Mouse (Mus musculus): ENCODE results near the gene Snrk. TPM values are rescaled to one million over a fixed set of nuclear protein-coding genes. Genes with fewer than 3 reads are reported as not detected.
"Not testable (repeated sequence)": the region's sequence is repeated elsewhere in the genome, so short reads cannot be mapped to it uniquely, and the experiment has no call there.

The Snrk gene
- total RNA-seq, 2 experiments from 2014 or later = 45.3 to 58.3 TPM

DNA sequence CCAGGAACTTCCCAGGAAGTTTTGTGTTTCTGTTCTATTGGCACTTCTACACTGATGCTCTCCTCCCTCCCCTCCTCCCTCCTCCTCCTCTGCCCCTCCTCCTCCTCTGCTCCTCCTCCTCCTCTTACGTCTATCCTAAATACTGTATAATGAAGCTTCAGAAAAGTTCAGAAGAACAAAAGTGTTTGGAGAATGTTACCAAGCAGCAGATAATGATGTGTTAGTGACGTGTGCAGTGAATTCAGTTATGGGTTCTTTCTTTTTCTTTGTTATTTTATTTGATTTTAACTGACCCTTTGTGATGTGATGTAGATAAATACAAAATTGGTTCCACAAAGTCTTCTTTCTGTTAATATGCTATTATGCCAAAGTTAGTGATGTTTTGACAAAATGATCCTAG is 22.2 kb downstream of the Snrk start:
- DNase-seq (ENCODE audit: low spot score) = no peak

DNA sequence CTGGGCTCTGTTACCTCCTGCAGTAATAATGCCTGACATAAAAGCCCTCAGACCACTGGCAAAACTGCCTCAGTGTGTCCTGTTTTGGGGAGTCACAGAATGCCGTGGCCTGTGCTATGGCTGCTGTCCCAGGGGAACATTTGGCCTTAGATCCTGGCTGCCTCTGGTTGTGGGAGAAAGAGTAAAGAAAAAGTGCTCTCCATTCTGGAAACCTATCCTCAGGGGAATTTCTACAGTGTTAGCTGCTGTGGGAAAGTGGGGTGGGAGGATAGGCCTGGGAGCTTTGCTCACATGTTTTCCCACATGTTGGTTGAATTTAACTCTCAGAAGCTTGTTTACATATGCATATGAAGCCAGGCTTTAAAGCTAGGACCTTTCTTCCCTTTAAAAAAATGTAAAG is 26.2 kb downstream of the Snrk start:
- DNase-seq (ENCODE audit: low spot score) = no peak

DNA sequence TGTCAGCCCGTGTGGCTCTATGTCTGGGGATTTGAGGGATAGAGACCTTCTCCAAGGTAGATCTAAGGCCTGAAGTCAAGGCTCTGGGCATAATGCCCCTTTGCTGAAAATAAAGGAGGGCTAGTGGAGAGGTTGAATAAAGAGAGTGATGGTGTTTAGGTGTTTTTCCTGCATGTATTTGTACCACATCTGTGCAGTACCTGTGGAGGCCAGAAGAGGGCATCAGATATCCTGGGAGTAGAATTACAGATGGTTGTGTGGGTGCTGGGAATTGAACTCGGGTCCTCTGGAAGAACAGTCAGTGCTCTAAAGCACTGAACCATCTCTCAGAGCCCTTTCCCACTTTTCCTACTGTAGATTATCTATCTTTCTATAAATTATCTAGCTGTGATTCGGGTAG is 27.7 kb downstream of the Snrk start:
- no peak for DNase-seq (ENCODE audit: low spot score)

DNA sequence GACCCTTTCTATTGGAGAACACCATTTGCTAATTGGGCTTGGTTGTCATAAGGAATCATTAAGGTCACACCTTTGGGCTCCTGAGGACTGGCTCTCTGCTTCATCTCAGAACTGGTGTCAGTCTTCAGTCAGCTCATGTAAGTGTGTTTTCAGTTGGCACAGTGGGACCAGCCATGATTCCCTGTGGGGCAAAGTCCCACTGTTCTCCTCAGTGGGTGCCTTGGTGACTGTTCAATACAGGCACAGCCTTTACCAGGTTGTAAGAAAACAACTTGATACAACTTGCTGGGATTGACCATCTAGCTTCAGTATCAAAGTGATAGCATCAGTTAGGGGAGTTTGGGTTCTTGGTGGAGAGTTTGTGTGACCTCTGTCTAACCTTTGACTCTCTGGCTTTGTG is 28.6 kb downstream of the Snrk start:
- DNase-seq (ENCODE audit: low spot score) = no peak

DNA sequence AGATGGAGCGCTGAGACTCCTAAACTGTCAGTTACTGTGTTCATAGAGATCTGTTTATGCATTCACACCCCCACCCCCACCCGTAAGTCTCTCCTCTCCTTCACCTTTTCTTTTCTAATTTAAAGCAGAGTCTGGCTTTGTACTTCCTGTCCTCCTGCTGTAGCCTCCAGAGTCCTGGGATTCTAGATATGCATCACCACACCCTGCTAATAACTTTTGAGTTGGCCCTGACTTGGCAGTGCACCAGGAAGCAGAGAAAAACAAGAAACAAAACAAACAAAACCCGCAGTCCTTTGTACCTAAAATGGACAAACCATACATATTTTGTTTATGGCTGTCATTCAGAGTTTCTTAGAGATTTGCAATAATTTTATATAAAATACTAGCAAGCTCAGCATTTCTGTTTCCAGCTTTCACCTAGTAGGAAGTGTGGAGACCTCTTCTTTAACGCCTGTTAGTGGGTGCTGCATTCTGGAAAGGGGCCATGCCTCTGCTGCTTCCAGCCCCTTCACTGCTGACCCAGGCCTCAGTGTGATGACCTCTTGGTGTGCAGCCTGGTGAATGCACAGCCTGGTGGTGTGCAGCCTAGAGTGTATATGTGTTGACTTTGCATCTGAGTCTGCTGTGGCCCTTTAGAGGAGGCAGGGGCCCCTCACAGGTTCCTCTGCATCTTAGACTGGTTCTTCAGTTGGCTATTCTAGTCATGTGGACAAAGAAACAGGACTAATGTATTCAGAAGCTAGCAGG is 29.2 kb downstream of the Snrk start:
- DNase-seq (ENCODE audit: low spot score) = no peak

DNA sequence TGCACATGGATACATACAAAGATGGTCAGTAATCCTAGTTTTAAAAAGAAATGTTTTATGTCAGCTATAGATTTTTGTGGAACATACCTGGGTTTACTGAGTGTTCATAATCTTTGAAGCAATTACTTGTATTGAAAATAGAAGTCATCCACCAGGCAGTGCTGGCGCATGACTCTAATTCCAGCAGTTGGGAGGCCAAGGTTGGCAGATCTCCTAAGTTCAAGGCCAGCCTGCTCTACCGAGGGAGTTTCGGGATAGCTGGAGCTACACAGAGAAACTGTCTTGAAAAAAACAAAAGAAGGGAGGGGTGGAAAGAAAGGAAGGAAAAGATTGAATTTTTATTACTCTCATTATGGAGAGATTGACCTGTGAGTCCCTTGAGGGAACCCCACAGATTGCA is 31.3 kb downstream of the Snrk start:
- DNase-seq (ENCODE audit: low spot score) = no peak

DNA sequence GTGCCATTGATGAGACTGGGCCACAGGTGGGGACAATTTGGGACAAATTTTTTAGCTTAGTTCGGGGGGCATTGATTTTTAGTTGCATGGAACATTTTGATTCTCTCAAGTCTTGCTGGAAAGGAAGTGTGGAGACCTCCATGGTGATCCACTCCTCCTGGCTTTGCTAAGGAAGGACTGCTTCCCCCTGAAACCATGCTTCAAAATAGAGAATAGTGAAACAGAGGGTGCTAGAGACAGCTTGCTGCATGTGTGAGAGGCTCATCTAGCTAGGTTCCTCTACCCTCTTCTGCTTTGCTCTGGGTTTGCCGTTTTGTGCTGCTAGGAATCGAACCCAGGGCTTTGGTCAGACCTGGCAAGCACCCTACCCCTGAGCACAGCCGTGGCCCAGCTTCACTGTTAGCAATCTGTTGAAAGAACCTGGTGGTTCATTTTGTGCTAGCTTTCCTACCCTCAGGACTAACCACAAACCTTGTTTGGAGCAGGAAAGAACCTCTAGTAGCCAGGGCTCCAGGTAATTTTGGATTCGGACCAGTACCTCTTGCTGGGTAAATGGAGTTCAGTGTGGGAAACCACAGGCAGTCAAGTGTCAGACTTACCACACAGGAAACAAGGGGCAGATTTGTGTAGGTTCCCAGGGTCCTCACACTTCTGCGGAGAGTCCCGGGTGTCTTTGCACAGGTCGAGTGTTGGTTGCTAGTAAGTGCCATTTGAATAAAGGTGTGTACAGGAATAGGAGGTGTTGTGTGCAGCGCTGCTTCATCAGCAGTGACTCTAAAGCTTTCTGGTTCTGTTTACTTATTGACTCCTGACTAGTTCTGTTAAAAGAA is 33.1 kb downstream of the Snrk start:
- no peak for DNase-seq (ENCODE audit: low spot score)

DNA sequence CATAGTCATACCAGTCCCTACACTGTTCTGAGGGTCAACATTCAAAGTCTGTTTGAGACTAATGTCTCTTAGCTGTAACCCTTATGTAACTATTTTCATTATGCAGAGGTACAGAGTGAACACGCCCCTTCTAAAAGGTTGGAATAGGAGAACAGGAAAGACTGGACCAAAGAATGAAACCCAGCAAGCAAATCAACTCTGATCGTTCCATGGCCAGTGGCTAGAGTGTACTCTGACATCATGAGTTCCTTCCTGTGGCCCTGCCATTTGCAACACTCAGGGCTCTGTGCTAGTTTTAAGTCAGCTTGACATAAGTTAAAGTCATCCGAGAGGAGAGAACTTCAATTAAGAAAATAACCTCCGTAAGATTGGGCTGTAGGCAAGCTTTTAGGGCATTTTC is 35.0 kb downstream of the Snrk start:
- no peak for DNase-seq (ENCODE audit: low spot score)

DNA sequence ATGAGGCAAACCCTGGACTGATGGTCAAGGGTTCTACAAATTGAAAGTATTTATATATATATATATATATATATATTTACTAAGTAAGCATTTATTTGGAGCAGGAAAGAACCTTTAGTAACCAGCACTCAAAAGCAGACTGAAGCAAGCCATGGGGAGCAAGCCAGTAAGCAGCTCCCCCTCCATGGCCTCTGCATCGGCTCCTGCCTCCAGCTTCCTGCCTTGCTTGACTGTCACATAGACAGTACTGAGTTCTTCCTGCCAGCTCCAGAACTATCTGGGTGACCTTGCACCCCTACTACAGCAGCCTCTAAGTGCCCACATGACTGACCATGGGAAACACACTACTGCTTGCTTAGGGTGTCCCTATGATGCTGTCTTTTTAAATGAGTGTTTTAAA is 35.4 kb downstream of the Snrk start:
- DNase-seq (ENCODE audit: low spot score) = no peak

DNA sequence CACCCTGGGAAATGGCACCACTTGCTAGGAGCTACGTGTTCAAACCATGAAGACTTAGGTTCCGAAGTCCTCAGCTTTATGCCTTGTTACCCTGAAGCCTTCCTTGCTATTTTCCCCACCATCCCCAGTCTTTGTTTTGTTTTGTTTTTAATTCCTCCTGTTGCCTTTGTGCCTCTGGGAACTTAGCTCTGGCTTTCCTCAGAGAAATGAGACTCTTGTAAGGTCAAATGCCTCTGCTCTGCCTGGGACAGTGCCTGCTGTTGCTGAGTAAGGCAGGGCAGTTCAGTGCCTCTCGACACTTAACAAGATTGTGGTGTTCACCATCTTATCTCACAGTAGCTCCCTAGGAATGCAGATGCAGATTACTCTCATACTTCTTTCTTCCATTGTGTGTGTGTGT is 36.4 kb downstream of the Snrk start:
- no peak for DNase-seq (ENCODE audit: low spot score)

DNA sequence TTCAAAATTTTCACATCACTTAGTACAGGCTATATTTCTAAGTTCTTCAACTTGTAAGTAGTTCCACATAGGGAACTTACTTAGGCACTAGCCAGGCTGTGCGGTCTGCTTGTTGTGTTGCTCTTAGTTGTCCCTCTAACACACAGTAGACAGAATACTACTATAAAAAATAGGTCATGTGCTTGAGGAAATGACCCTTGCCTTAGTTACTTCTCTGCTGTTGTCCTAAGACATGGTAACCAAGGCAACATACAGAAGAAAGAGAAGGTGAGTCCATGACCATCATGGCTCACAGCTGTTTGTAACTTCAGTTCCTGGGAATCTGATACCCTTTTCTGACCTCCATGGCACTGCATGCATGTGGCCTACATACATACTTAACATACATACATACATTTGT is 38.1 kb downstream of the Snrk start:
- no peak for DNase-seq (ENCODE audit: low spot score)

DNA sequence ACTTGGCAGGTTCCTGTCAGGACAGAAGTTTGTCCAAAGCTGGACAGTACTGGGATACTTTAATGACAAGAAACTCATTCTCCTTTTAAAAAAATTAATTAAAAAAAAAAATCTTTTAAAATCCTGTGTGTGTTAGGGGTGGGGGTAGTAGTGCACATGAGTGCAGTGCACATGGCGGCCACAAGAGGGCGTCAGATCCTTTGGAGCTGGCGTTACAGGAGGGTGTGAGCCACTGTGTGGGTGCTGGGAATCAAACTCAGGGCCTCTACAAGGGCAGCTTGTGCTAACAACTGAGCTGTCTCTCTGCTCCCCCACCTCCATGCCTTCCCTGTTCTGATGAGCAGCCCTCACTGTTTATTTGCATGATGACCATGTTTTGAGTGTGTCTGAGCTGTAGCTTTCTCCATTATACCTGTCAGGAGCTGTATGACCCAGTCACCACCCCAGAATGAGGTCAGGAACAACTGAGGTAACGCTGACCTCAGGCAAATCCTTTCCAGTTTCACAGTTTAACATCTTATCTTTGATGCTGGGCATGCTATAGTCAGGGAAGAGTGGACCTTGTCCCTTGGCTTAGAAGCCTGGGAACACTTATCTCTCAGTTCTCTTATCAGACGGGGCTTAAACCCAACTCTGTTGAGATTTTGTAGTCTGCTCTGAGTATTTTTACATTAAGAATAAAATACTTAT is 39.5 kb downstream of the Snrk start:
- no peak for DNase-seq (ENCODE audit: low spot score)

DNA sequence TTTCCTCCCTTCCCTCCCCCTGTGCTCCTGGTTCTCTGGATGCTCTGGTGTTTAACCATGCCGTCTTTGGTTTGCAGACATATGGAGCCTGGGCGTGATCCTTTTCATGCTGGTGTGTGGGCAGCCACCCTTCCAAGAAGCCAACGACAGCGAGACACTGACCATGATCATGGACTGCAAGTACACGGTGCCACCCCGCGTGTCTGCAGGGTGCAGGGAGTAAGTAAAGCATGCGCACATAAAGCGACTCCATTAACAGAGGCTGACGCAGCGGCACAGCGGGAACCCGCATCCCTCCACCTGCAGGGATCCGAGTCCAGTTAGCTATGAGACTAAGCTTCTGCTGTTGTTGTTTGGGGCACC is 40.0 kb downstream of the Snrk start:
- no peak for DNase-seq (ENCODE audit: low spot score)

DNA sequence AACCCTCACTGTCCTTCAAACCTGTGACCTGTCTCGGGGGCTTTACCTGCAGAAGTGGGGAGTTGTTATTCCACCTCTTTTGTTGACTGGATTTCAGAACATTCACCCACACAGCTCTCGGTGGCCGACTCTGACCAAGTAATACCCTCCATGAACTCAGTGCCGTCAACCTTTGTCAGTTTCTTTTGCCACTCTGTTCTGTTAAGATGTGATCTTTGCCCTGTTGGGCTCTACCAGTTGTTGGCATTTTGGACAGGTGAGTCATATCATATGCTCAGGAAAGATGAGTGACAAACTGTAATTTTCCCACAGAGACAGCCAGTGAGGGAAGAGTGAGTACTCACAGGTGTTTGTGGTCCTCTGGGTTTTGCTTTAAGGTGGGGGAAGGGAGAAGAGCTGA is 47.5 kb downstream of the Snrk start:
- DNase-seq (ENCODE audit: low spot score) = no peak

DNA sequence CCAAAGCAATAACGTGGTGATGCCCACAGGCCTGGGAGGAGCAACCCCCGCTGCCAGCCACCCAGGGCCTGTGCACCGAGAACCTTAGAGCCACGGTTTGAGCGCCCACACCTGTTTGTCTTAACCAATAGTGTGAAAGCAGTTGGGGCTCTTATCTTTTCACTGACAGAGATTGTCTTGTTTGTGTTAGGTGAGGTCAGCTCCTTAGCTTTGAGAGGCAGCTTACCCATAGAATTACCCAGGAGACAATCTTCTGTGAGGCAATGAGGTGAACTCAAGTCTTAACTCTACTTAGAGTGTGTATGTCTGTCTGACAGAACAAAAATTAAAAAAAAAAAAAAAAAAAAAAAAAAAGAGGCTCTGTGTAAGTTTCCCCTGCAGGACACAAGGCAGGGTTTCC is 50.7 kb downstream of the Snrk start:
- DNase-seq (ENCODE audit: low spot score) = not testable (repeated sequence)

DNA sequence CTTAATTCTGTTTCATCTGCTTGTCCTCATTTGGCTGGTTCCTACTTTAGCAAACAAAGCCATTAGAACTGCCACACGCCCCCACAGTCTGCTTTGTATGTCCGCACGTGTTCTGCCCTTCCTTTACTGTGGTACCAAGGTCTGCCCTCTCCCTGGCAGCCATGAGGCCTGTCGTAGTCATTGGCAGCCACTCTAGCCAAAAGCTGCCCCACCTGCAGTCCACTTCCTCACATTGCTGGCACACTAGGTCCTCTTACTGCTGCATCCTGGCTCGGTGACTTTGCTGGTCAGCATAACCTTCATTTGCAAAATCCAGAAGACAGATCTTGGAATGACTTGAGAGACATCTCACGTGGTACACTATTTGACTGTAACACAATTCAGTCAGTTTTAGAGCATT is 52.8 kb downstream of the Snrk start:
- DNase-seq (ENCODE audit: low spot score) = no peak

DNA sequence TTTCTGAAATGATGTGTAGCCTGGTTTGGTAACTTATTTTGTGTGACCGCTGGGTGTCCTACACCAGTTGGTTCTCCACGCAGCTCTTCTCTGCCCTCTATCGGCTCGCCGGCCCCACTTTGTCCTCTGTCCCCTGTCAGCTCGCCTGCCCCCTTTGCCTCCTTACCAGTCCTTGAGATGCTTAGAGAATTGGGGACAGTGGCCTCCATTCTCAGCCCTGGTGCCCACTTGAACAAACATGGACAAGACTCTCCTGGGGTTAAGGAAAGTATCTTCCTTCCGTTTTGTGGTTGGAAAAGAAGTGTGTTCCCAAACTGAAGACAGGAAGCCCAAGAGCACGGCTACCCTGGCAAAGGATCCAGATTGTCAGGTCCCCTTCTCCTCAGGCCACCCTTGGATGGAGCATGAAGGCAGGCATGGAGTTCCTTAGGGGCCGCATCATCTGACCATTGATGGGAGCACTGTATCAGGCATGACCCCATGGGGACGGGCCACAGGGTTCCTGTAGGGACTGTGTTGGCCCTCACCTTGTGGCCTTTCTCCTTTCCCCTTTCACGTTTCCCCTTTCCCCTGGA is 55.6 kb downstream of the Snrk start:
- no peak for DNase-seq (ENCODE audit: low spot score)

DNA sequence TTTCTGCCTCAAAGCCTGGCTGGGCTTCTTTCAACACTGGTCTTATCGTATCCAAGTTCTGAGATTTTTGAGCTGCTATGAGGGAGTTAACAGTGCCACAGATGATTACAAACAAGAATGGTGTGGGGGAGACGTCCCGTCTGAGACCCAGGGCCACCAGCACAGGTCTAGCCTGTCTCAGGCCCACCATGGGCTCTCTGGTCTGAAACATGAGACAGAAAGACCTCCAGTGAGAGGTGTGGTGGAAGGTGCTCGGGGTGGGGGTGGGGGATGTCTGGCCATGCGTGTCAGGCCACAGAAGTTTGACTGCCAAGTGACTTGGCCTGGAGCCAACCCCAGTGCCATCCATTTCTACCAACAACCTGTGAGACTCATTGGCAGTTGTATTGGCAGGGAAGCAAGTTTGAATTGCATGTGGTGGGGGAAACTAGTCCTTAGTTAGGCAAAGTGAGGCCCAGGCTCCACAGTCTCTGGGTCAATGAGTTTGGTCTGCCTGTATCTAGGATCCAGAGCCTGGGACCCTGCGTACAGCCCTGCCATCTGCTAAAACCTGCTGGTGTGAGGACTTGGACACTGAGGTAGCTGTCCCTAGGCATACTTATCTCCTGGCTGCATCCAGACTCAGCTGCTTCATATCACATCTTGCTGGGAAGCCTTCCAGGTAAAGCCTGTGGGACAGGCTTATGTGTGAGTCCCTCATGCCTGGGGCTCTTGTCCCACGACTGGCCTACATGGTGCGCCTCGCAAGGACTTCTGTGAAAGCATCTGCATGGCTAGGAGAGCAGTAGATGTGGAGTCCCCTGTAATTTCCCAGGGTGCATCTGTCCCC is 56.6 kb downstream of the Snrk start:
- no peak for DNase-seq (ENCODE audit: low spot score)

DNA sequence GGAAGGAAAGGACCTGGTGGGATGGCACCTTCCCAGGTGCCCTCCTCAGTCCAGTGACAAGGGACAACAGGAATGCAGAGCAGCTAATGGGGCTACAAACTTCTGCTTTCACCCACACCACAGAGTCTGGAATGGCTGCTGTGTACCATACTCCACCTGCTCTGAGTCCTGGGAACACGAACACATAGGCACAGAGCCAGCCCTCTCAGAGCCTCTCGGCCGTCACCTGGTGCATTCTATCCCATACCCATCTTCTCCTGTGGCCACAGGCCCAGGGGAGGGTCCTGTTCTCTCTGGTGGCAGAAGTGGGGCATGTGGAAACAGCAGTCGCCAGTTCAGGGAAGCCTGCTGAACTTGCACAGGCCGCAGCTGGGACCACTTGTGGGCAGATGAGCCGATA is 57.7 kb downstream of the Snrk start:
- DNase-seq (ENCODE audit: low spot score) = no peak

DNA sequence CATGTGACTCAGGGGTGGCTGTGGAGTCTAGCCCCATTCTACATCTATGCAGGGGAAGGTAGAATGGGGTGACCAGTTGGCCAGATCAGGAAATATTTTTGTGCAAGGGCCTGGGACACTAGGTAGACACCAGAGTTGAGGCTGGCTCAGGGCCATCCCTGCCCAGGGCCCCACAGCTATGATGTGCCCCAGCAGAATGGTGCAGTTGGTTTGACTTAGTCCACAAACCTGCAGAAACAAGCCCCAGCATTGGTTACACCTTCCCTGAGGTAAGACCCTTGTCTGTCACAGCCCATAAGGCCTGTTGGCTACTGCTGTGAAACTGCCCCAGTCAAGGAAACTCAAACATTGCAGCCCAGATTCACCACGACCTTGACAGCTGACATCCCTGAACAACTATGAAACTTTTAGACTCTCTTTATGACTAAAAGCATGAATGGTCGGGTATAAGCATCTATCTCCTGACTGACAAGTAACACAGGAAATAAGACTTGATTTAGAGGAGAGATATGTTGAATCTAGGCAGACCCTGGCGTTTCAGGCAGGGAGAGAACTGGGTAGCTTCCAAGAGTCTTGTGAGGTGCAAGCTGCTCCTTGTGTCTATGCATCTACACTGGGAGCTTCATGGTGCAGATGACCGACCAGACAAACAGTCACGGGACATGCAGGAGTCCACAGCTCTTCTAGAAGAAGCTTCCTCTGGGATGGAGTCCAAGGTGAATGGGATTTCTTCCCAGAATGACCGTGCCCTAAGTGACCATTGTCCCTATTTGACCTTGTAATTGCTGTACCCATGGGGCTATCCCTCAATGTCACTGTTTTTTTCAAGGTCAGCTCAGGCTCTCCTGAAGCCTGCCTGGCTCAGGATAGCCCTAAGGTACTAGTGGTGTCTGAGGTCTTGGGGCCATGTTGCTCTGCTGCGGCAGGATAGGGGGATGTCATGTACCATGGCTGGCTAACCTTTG is 60.5 kb downstream of the Snrk start:
- DNase-seq (ENCODE audit: low spot score) = peak; percentile 48

All from gastrocnemius, adult 18-20 months (tissue).